Mouse (Mus musculus): ENCODE measurements around the gene Iah1. TPM values are rescaled to one million over a fixed set of nuclear protein-coding genes. Genes with fewer than 3 reads are reported as not detected.
A peak's percentile ranks its signal among the peaks of the same experiment; 100 is the strongest.

The Iah1 gene
- total and polyA plus RNA-seq, 2 experiments from 2014 or later = 31.2 to 33.2 TPM

GRCm38 (mm10) chr12:21326325-21326724 lies 10.1 kb downstream of the Iah1 start:
- Histone ChIP-seq H3K4me1 (ENCODE audit: insufficient read depth, low read length) (no peaks in the 10 kb centered on the region), H3K27ac (no peak overlapping the region), H3K27me3 (ENCODE audit: insufficient read depth, low read length) (no peaks in the 10 kb centered on the region), H3K36me3 (ENCODE audit: insufficient read depth, low read length) (peaks cover 37% of the 10 kb centered on the region), H3K9ac (replicated peaks; ENCODE audit: low read length) (no peak overlapping the region), H3K4me3 (ENCODE audit: low read length) (no peak overlapping the region), H3K4me2 (ENCODE audit: low read depth, low read length) (no peak overlapping the region), H3K9me3 (ENCODE audit: low read length) (no peaks in the 10 kb centered on the region)
- DNase-seq (ENCODE audit: low spot score) = no peak
- no peak for TF ChIP-seq CTCF (IDR thresholded peaks at IDR 0.05; ENCODE audit: low read depth)
- 84% methylated on average over 3 of the region's 3 CpGs for WGBS
- ATAC-seq = no peak

GRCm38 (mm10) chr12:21329661-21330400 lies 13.6 kb downstream of the Iah1 start:
- ATAC-seq (no peak), DNase-seq (ENCODE audit: low spot score) (no peak)
- H3K27me3 ChIP-seq (ENCODE audit: insufficient read depth, low read length) = no peaks in the 10 kb centered on the region
- peaks cover 32% of the 10 kb centered on the region for H3K36me3 ChIP-seq (ENCODE audit: insufficient read depth, low read length)
- H3K4me2 ChIP-seq (ENCODE audit: low read depth, low read length) = no peak overlapping the region
- no peak overlapping the region for H3K4me3 ChIP-seq (ENCODE audit: low read length)
- H3K9ac ChIP-seq (replicated peaks; ENCODE audit: low read length) = no peak overlapping the region
- no peak overlapping the region for H3K27ac ChIP-seq
- H3K4me1 ChIP-seq (ENCODE audit: insufficient read depth, low read length) = no peaks in the 10 kb centered on the region
- 88% methylated on average over 9 of the region's 9 CpGs for WGBS
- no peaks in the 10 kb centered on the region for H3K9me3 ChIP-seq (ENCODE audit: low read length)
- no peak for TF ChIP-seq CTCF (IDR thresholded peaks at IDR 0.05; ENCODE audit: low read depth)

- WGBS = 89% methylated on average over 10 of the region's 10 CpGs
- ATAC-seq (no peak), DNase-seq (ENCODE audit: low spot score) (no peak)
- no peak overlapping the region for H3K27ac ChIP-seq
- peaks cover 22% of the 10 kb centered on the region for H3K36me3 ChIP-seq (ENCODE audit: insufficient read depth, low read length)
- H3K4me1 ChIP-seq (ENCODE audit: insufficient read depth, low read length) = no peaks in the 10 kb centered on the region
- TF ChIP-seq CTCF (IDR thresholded peaks at IDR 0.05; ENCODE audit: low read depth) = peak; percentile 4; the same call in 1 of the 2 replicates
- H3K4me2 ChIP-seq (ENCODE audit: low read depth, low read length) = no peak overlapping the region
- no peaks in the 10 kb centered on the region for H3K9me3 ChIP-seq (ENCODE audit: low read length)
- H3K9ac ChIP-seq (replicated peaks; ENCODE audit: low read length) = no peak overlapping the region
- no peaks in the 10 kb centered on the region for H3K27me3 ChIP-seq (ENCODE audit: insufficient read depth, low read length)
- no peak overlapping the region for H3K4me3 ChIP-seq (ENCODE audit: low read length)
Measured at GRCm38 (mm10) chr12:21330961-21331576, 14.9 kb downstream of the Iah1 start.

GRCm38 (mm10) chr12:21331711-21332110 lies 15.5 kb downstream of the Iah1 start:
- 68% methylated on average over 6 of the region's 6 CpGs for WGBS
- Histone ChIP-seq H3K27ac (no peak overlapping the region), H3K36me3 (ENCODE audit: insufficient read depth, low read length) (peaks cover 22% of the 10 kb centered on the region), H3K9ac (replicated peaks; ENCODE audit: low read length) (no peak overlapping the region), H3K4me3 (ENCODE audit: low read length) (no peak overlapping the region), H3K27me3 (ENCODE audit: insufficient read depth, low read length) (no peaks in the 10 kb centered on the region), H3K4me1 (ENCODE audit: insufficient read depth, low read length) (no peaks in the 10 kb centered on the region), H3K4me2 (ENCODE audit: low read depth, low read length) (no peak overlapping the region), H3K9me3 (ENCODE audit: low read length) (no peaks in the 10 kb centered on the region)
- no peak for TF ChIP-seq CTCF (IDR thresholded peaks at IDR 0.05; ENCODE audit: low read depth)
- no peak for DNase-seq (ENCODE audit: low spot score)
- ATAC-seq = no peak

GRCm38 (mm10) chr12:21333021-21333420 lies 16.8 kb downstream of the Iah1 start:
- no peak for DNase-seq (ENCODE audit: low spot score)
- Histone ChIP-seq H3K9ac (replicated peaks; ENCODE audit: low read length) (no peak overlapping the region), H3K4me1 (ENCODE audit: insufficient read depth, low read length) (no peaks in the 10 kb centered on the region), H3K4me2 (ENCODE audit: low read depth, low read length) (no peak overlapping the region), H3K27me3 (ENCODE audit: insufficient read depth, low read length) (no peaks in the 10 kb centered on the region), H3K4me3 (ENCODE audit: low read length) (no peak overlapping the region), H3K36me3 (ENCODE audit: insufficient read depth, low read length) (peaks cover 17% of the 10 kb centered on the region), H3K9me3 (ENCODE audit: low read length) (no peaks in the 10 kb centered on the region), H3K27ac (no peak overlapping the region)
- no peak for TF ChIP-seq CTCF (IDR thresholded peaks at IDR 0.05; ENCODE audit: low read depth)
- no peak for ATAC-seq
- WGBS = 97% methylated on average over 7 of the region's 7 CpGs

- TF ChIP-seq CTCF (IDR thresholded peaks at IDR 0.05; ENCODE audit: low read depth) = no peak
- no peak overlapping the region for H3K27ac ChIP-seq
Measured at GRCm38 (mm10) chr12:21333766-21334165, 17.6 kb downstream of the Iah1 start.

GRCm38 (mm10) chr12:21335869-21336268 lies 19.7 kb downstream of the Iah1 start:
- H3K4me2 ChIP-seq (ENCODE audit: low read depth, low read length) = no peak overlapping the region
- no peak for ATAC-seq
- H3K36me3 ChIP-seq (ENCODE audit: insufficient read depth, low read length) = peaks cover 28% of the 10 kb centered on the region; the same call in 1 of the 2 replicates
- H3K4me1 ChIP-seq (ENCODE audit: insufficient read depth, low read length) = no peaks in the 10 kb centered on the region
- H3K9ac ChIP-seq (replicated peaks; ENCODE audit: low read length) = no peak overlapping the region
- no peak for TF ChIP-seq CTCF (IDR thresholded peaks at IDR 0.05; ENCODE audit: low read depth)
- H3K27me3 ChIP-seq (ENCODE audit: insufficient read depth, low read length) = no peaks in the 10 kb centered on the region
- no peak overlapping the region for H3K27ac ChIP-seq
- no peak for DNase-seq (ENCODE audit: low spot score)
- no peak overlapping the region for H3K4me3 ChIP-seq (ENCODE audit: low read length)
- no peaks in the 10 kb centered on the region for H3K9me3 ChIP-seq (ENCODE audit: low read length)
- 86% methylated on average over 7 of the region's 7 CpGs for WGBS

More at GRCm38 (mm10) chr12:21333766-21334165, 17.6 kb downstream of the Iah1 start:
- 97% methylated on average over 5 of the region's 5 CpGs for WGBS
- no peaks in the 10 kb centered on the region for H3K9me3 ChIP-seq (ENCODE audit: low read length)
- H3K4me3 ChIP-seq (ENCODE audit: low read length) = no peak overlapping the region
- H3K4me1 ChIP-seq (ENCODE audit: insufficient read depth, low read length) = no peaks in the 10 kb centered on the region
- DNase-seq (ENCODE audit: low spot score) (no peak), ATAC-seq (no peak)
- peaks cover 19% of the 10 kb centered on the region for H3K36me3 ChIP-seq (ENCODE audit: insufficient read depth, low read length)
- no peak overlapping the region for H3K4me2 ChIP-seq (ENCODE audit: low read depth, low read length)
- no peak overlapping the region for H3K9ac ChIP-seq (replicated peaks; ENCODE audit: low read length)
- no peaks in the 10 kb centered on the region for H3K27me3 ChIP-seq (ENCODE audit: insufficient read depth, low read length)

Measured in hindbrain, postnatal 0 days (tissue).